Mouse (Mus musculus) forebrain, embryonic 12.5 days (tissue): Measurements from ENCODE around the gene Cdiptos. TPM values are rescaled to one million over a fixed set of nuclear protein-coding genes. Genes with fewer than 3 reads are reported as not detected.

Experiments used
- ATAC-seq: fragments of 200-750 bp; cut with Nextera tagmentation; 2 replicates; pipeline ENCODE4 v1.8.0; 2017; ENCODE audit warnings: moderate TSS enrichment; ENCODE audit not compliant: low FRiP score
- H3K27ac ChIP-seq: fragments of 300-500 bp; sonication (generic); 2 replicates; pipeline ENCODE4 v1.5.1; 2016; ENCODE audit warnings: mild to moderate bottlenecking
- H3K27me3 ChIP-seq: fragments of 300-500 bp; sonication (generic); 2 replicates; pipeline ENCODE4 v1.6.1; 2016; ENCODE audit warnings: mild to moderate bottlenecking
- H3K36me3 ChIP-seq: fragments of 300-500 bp; sonication (generic); replicated peaks from 2 replicates; pipeline ENCODE4 v1.6.1; 2016; ENCODE audit warnings: mild to moderate bottlenecking
- H3K4me1 ChIP-seq: fragments of 300-500 bp; sonication (generic); 2 replicates; pipeline ENCODE4 v1.6.1; 2016
- H3K4me2 ChIP-seq: fragments of 300-500 bp; sonication (generic); 2 replicates; pipeline ENCODE4 v1.6.1; 2016; ENCODE audit warnings: mild to moderate bottlenecking, moderate library complexity
- H3K4me3 ChIP-seq: fragments of 300-500 bp; sonication (generic); replicated peaks from 2 replicates; pipeline ENCODE4 v1.5.1; 2016; ENCODE audit warnings: mild to moderate bottlenecking
- H3K9ac ChIP-seq: fragments of 300-500 bp; sonication (generic); 2 replicates; pipeline ENCODE4 v1.6.1; 2016; ENCODE audit warnings: mild to moderate bottlenecking
- H3K9me3 ChIP-seq: fragments of 300-500 bp; sonication (generic); 2 replicates; pipeline ENCODE4 v1.6.1; 2016
- WGBS: fragments of 180-500 bp; shearing (Covaris S2); methylation state at CpG from one replicate; pipeline ENCODE4 v1.1.7; 2016; 5-methylcytosine and 5-hydroxymethylcytosine counted together
- polyA plus RNA-seq: library from polyadenylated mRNA; unstranded; fragments of >200 nt; fragmentation: Nextera tagmentation; extraction: Ambion mirVana; gene quantifications from 2 replicates; pipeline ENCODE4 v1.2.1, GENCODE M21; 2016

Cdiptos gene
- polyA plus RNA-seq, 1 experiment from 2014 or later = 0.86 TPM

DNA sequence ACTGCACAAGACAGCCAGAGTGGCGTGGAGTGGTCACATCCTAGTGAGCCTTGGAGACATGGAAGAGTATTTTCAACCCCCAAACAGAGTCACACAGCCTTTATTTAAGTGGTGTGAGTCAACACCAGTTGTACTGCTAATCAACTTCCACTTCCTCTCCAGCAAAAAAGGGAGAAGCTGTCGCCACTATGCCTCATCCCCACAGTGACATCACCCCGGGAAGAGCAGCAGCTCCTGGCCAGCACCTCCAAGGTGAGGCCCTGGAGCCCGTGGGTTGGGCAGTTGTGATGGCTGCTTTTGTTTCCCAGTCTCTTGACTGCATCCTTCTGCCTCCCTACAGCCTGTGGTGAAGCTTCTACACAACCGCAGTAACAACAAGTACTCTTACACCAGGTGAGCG, 34.7 kb downstream of the Cdiptos start:
- ATAC-seq = no peak
- Histone ChIP-seq H3K4me2 (no peak overlapping the region), H3K27ac (no peak overlapping the region), H3K9ac (no peak overlapping the region), H3K36me3 (peaks cover 49% of the 10 kb centered on the region), H3K27me3 (no peaks in the 10 kb centered on the region), H3K9me3 (no peaks in the 10 kb centered on the region), H3K4me3 (no peak overlapping the region), H3K4me1 (peaks cover 5% of the 10 kb centered on the region; the same call in 1 of the 2 replicates)
- 48% methylated on average over 6 of the region's 6 CpGs for WGBS

DNA sequence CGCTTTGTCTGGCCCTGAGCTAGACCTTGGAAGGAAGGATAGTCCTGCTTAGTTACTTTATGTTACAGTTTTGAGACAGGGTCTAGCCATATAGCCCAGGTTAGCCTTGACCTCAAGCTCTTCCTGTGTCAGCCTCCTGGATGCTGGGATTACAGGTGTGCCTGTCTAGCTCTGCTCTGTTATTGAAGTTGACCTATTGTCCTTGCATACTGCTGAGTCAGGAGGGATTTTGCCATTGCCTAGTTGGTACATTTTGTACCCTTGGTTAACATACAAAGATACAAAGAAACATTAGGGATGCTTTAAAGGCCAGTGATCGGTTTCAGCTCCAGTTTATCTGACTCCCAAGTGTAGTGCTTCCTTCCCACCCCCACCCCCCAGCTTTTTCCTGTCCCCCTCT, 43.2 kb downstream of the Cdiptos start:
- Histone ChIP-seq H3K4me3 (no peak overlapping the region), H3K9ac (no peak overlapping the region), H3K9me3 (no peaks in the 10 kb centered on the region), H3K4me1 (peaks cover 20% of the 10 kb centered on the region), H3K36me3 (peaks cover 43% of the 10 kb centered on the region), H3K4me2 (no peak overlapping the region), H3K27ac (no peak overlapping the region), H3K27me3 (no peaks in the 10 kb centered on the region)
- WGBS = 89% methylated on average over 2 of the region's 2 CpGs
- ATAC-seq = no peak

DNA sequence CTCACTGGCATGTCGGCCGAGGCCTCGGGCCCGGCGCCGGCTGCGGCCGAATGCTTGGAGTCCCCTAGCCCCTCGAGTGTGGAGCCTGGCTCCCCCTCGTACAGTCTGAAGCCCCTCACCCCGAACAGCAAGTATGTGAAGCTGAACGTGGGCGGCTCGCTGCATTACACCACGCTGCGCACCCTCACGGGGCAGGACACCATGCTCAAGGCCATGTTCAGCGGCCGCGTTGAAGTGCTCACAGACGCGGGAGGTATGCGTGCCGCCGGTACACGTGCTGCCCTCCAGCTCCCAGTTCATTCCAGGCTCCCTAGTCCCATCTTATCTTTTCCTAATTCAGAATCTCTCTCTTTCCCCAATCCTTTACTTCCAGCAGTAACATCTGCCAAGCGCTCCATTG, 46.9 kb downstream of the Cdiptos start:
- ATAC-seq = peak; percentile 77; the same call in 1 of the 2 replicates
- H3K4me3 ChIP-seq = peak overlapping the region; percentile 88
- WGBS = under 1% methylated on average over 27 of the region's 27 CpGs

DNA sequence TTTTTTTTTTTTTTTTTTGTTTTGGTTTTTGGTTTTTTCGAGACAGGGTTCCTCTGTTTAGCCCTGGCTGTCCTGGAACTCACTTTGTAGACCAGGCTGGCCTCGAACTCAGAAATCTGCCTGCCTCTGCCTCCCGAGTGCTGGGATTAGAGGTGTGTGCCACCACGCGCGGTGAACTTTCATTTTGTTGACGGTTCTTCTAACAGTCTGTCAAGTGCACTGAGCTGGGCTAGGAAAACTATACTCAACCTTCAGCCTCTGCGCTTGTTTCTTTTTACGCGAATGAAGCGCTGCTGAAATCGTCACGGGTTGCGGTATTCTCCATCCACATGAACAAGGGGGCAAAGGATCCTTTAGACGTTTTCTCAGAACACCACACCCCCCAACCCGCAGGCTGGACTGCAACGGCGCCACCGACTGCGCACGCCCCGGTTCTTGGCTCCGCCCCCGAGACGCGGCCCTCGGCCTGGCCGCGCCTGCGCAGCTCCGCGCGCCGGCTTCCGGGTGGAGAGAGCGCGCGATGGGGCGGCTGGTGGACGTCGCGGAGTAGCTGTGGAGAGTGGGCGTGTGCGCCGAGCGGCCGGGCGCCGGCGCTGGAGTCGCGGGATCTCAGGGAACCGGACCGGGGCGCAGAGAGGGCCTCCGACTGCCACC, 47.4 kb downstream of the Cdiptos start, which contains the start of gene Kctd13:
TSS of gene Kctd13 (plus strand) at position 496 of the 654 bp plus-strand sequence.
- Histone ChIP-seq H3K9me3 (no peaks in the 10 kb centered on the region), H3K27ac (peak within 1 kb of the TSS; percentile 83), H3K4me2 (peak within 1 kb of the TSS; percentile 89), H3K4me1 (peaks cover 22% of the 10 kb centered on the region), H3K36me3 (peaks cover 24% of the 10 kb centered on the region), H3K27me3 (no peaks in the 10 kb centered on the region), H3K9ac (peak within 1 kb of the TSS; percentile 91), H3K4me3 (peak within 1 kb of the TSS; percentile 88)
- WGBS = 4% methylated on average over 56 of the region's 56 CpGs
- peak; percentile 96 for ATAC-seq

More for the DNA sequence above, 46.9 kb downstream of the Cdiptos start:
- H3K9me3 ChIP-seq = no peaks in the 10 kb centered on the region
- peaks cover 27% of the 10 kb centered on the region for H3K36me3 ChIP-seq
- peak overlapping the region; percentile 89 for H3K4me2 ChIP-seq
- peaks cover 20% of the 10 kb centered on the region for H3K4me1 ChIP-seq
- H3K27ac ChIP-seq = peak overlapping the region; percentile 83
- peak overlapping the region; percentile 91 for H3K9ac ChIP-seq
- no peaks in the 10 kb centered on the region for H3K27me3 ChIP-seq

DNA sequence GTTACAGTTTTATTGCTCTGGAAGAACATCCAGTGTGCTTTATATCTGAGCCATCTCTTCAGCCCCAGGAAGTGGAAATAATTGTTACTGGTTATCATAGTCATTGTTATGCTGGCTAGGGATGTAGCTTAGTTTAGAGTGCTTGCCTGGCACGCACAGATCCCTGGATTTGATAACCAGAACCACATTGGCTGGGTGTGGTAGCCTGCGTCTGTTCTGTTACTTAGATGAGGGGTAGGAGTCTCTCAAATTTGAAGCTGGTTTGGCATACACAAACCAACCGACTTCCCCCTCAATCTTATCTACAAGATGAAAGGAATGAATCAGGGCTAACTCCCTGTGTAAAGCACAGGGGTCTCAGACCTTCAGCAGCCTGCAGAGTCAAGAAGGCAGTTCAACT, 49.6 kb downstream of the Cdiptos start:
- Histone ChIP-seq H3K27me3 (no peaks in the 10 kb centered on the region), H3K36me3 (peaks cover 8% of the 10 kb centered on the region), H3K9me3 (no peaks in the 10 kb centered on the region), H3K9ac (no peak overlapping the region), H3K4me1 (peaks cover 40% of the 10 kb centered on the region), H3K27ac (no peak overlapping the region), H3K4me2 (no peak overlapping the region), H3K4me3 (no peak overlapping the region)
- 65% methylated on average over 3 of the region's 3 CpGs for WGBS
- no peak for ATAC-seq

DNA sequence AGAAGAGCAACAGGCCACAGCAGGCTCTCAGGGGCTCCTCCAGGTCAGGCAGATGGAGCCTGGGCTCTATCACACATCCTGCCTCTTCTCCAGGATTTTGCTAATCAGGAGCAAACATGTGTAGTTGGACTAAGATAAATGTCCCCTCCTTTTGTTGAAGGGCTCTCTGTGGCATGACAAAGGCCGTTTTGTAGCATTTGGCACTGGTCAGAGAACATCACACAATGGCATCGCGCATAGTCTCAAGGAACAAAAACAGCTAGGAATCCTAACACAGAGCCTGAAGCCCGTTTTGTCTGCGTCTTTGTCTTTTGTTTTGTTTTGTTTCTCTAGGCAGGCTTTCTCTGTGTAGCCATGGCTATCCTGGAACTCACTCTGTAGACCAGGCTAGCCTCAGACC, 51.9 kb downstream of the Cdiptos start:
- no peak for ATAC-seq
- 64% methylated on average over 5 of the region's 5 CpGs for WGBS
- Histone ChIP-seq H3K4me2 (no peak overlapping the region), H3K4me3 (no peak overlapping the region), H3K27me3 (no peaks in the 10 kb centered on the region), H3K36me3 (no peaks in the 10 kb centered on the region), H3K27ac (no peak overlapping the region), H3K9ac (no peak overlapping the region), H3K4me1 (peaks cover 32% of the 10 kb centered on the region), H3K9me3 (no peaks in the 10 kb centered on the region)

DNA sequence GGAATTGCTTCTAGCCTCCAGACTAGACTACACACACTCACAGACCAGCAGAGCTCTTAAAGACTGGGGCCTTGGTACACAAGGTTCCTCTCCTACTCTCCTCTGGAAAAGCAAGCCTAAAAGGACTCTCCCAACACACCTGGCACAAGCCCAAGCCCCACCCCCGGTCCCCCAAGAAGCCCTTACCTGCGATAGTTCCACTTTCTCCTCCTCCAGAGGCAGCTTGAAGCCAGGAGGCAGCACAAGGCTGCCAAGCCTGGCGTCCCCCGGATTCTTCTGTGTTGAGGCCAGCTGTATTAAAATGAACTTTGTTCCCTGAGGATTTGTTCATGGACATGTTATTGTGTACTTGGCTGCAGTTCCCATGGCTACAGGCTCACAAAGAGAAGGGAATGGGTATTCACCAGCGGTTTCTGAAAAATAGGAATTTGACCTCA, 53.3 kb downstream of the Cdiptos start, which contains the start of gene Tmem219:
TSS of gene Tmem219 (minus strand) at position 294 of the 437 bp plus-strand sequence.
- WGBS = 26% methylated on average over 5 of the region's 5 CpGs
- ATAC-seq = peak; percentile 51
- Histone ChIP-seq H3K4me1 (peaks cover 32% of the 10 kb centered on the region), H3K36me3 (no peaks in the 10 kb centered on the region), H3K9ac (peak within 1 kb of the TSS; percentile 36; the same call in 1 of the 2 replicates), H3K9me3 (no peaks in the 10 kb centered on the region), H3K27me3 (no peaks in the 10 kb centered on the region), H3K4me2 (peak within 1 kb of the TSS; percentile 35), H3K4me3 (peak within 1 kb of the TSS; percentile 13; the same call in 1 of the 2 replicates), H3K27ac (peak within 1 kb of the TSS; percentile 78)

Other genes with a start within 250 kb of the Cdiptos start
- 51.5 and 56.8 TPM in 2 replicates for gene Mapk3, start 216.5 kb downstream of the Cdiptos start, polyA plus RNA-seq
- gene Gdpd3, start 209.8 kb downstream of the Cdiptos start, polyA plus RNA-seq = 1.4 and 1.5 TPM in 2 replicates
- 91.8 and 92.7 TPM in 2 replicates for gene Ypel3, start 199.1 kb downstream of the Cdiptos start, polyA plus RNA-seq
- gene Tbx6, start 194.6 kb downstream of the Cdiptos start, polyA plus RNA-seq = 0.33 and 0.56 TPM in 2 replicates
- gene Ppp4c, start 183.6 kb downstream of the Cdiptos start, polyA plus RNA-seq = 310 and 320 TPM in 2 replicates
- gene Fam57b, start 178.4 kb downstream of the Cdiptos start, polyA plus RNA-seq = 16.2 and 17.6 TPM in 2 replicates
- gene 4930451I11Rik, start 144.5 kb downstream of the Cdiptos start, polyA plus RNA-seq = not detected in 2 replicates
- gene Doc2a, start 128.7 kb downstream of the Cdiptos start, polyA plus RNA-seq = 5.5 and 6.6 TPM in 2 replicates
- gene Hirip3, start 114.1 kb downstream of the Cdiptos start, polyA plus RNA-seq = 53.3 TPM in 2 replicates
- gene Ino80e, start 113.7 kb downstream of the Cdiptos start, polyA plus RNA-seq = 96.5 and 108 TPM in 2 replicates
- gene Taok2, start 91.4 kb downstream of the Cdiptos start, polyA plus RNA-seq = 60.9 and 65.4 TPM in 2 replicates
- gene Tmem219, start 53.2 kb downstream of the Cdiptos start, polyA plus RNA-seq = 23.0 and 25.3 TPM in 2 replicates
- 45.3 and 46.4 TPM in 2 replicates for gene Kctd13, start 47.2 kb downstream of the Cdiptos start, polyA plus RNA-seq
- gene Asphd1, start 26.5 kb downstream of the Cdiptos start, polyA plus RNA-seq = 1.5 TPM in 2 replicates
- gene Sez6l2, start 25.5 kb downstream of the Cdiptos start, polyA plus RNA-seq = 8.6 and 10.5 TPM in 2 replicates
- 78.9 and 79.6 TPM in 2 replicates for gene Cdipt, start 184 bp downstream of the Cdiptos start, polyA plus RNA-seq
- 4.2 and 4.6 TPM in 2 replicates for gene Mvp, start 38.5 kb upstream of the Cdiptos start, polyA plus RNA-seq
- 0.38 and 0.56 TPM in 2 replicates for gene Pagr1b, start 40.4 kb upstream of the Cdiptos start, polyA plus RNA-seq
- 51.4 and 66.8 TPM in 2 replicates for gene Pagr1a, start 41.3 kb upstream of the Cdiptos start, polyA plus RNA-seq
- gene Gm42742, start 45.0 kb upstream of the Cdiptos start, polyA plus RNA-seq = 53.3 and 75.4 TPM in 2 replicates
- 5.0 and 6.5 TPM in 2 replicates for gene Prrt2, start 45.1 kb upstream of the Cdiptos start, polyA plus RNA-seq
- gene Maz, start 50.9 kb upstream of the Cdiptos start, polyA plus RNA-seq = 95.2 and 113 TPM in 2 replicates
- gene Kif22, start 66.4 kb upstream of the Cdiptos start, polyA plus RNA-seq = 163 and 170 TPM in 2 replicates
- gene Zg16, start 111.2 kb upstream of the Cdiptos start, polyA plus RNA-seq = not detected in 2 replicates
- 0.88 and 0.91 TPM in 2 replicates for gene AI467606, start 115.3 kb upstream of the Cdiptos start, polyA plus RNA-seq
- 2.0 and 2.4 TPM in 2 replicates for gene Qprt, start 146.1 kb upstream of the Cdiptos start, polyA plus RNA-seq
- 0.23 TPM in 1 of 2 replicates, not detected in the other for gene Spn, start 161.7 kb upstream of the Cdiptos start, polyA plus RNA-seq
- gene Cd2bp2, start 220.0 kb upstream of the Cdiptos start, polyA plus RNA-seq = 104 and 108 TPM in 2 replicates
- gene Tbc1d10b, start 232.4 kb upstream of the Cdiptos start, polyA plus RNA-seq = 30.8 and 34.3 TPM in 2 replicates
- gene Mylpf, start 232.8 kb upstream of the Cdiptos start, polyA plus RNA-seq = 9.2 and 10.1 TPM in 2 replicates